Mouse (Mus musculus) left cerebral cortex, adult 2 months (tissue): ENCODE data around the gene Btg2. TPM values are rescaled to one million over a fixed set of nuclear protein-coding genes. Genes with fewer than 3 reads are reported as not detected.

Source experiments
- DNase-seq, 2 experiments: peaks; one replicate each; pipeline ENCODE4 v3.0.0; 2021 to 2022; ENCODE audit warnings: low spot score in 2 of 2, mixed read lengths in 1 of 2; ENCODE audit errors: extremely low spot score in 1 of 2
- H3K27ac ChIP-seq: fragments of 200-600 bp; 2 replicates; pipeline ENCODE4 v1.8.1; 2022
- H3K4me3 ChIP-seq: fragments of 200-600 bp; 2 replicates; pipeline ENCODE4 v1.8.1; 2022
- CTCF ChIP-seq: fragments of 200-600 bp; IDR thresholded peaks from 2 replicates; pipeline ENCODE4 v1.8.1; 2022; ENCODE audit warnings: antibody characterized with exemption, mild to moderate bottlenecking, moderate library complexity
- intact Hi-C: fragments of 180-260 bp; cut with DNase I; formaldehyde crosslinking; loops from one replicate; pipeline ENCODE4 v1.15.1; 2025
- total RNA-seq, 2 experiments: library from RNA; stranded (reverse); gene quantifications; 2 replicates each; pipeline ENCODE4 v1.2.3; 2021

Btg2 gene
- total RNA-seq, 2 experiments from 2014 or later = 26.2 to 28.3 TPM

DNA sequence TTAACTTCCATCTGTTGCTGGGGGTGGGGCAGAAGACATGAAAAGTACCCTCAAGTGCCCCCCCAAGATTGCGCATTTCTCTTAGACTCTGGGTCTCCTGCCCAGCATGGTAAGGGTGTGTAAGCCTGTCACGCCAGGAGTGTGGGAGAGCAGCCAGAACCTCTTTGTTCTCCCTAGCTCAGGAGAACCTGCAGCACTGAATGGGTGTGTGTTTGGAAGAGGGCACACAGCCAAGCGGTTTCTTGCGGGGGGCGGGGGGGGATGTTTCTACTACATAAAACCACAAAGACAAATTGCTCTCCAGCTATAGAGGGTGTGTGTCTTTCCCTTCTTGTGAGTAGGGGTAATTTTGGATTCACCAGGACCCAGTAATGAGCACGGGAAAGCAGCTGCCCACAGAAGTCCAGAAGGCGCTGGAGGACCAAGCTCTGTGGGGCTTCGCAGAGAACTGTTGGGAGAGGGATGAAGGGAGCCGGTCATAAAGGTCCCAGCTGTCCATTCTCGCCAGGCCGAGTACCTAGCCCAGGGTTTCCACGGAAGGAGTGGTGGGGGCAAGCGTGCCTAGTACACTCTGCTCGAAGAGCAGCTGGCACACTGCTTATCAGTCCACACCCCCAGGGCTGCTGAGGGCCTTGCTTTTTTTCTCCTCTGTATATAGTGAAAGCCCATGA lies 17.5 kb upstream of the Btg2 start:
- no peak for TF ChIP-seq CTCF
- no peak overlapping the region for H3K4me3 ChIP-seq
- H3K27ac ChIP-seq = no peak overlapping the region; the same call in 1 of the 2 replicates
- no peak for DNase-seq
- intact Hi-C loops = loop anchor here (1.0 kb wide), 1 partner anchor 34 kb away; no protein-coding TSS in a partner anchor

GRCm38 (mm10) chr1:134095721-134096120 lies 16.8 kb upstream of the Btg2 start:
- no peak overlapping the region for H3K4me3 ChIP-seq
- DNase-seq = no peak
- no peak overlapping the region for H3K27ac ChIP-seq
- intact Hi-C loops = loop anchor here (1.0 kb wide), 1 partner anchor 33 kb away; no protein-coding TSS in a partner anchor
- TF ChIP-seq CTCF = no peak

- DNase-seq = no peak
- Histone ChIP-seq H3K4me3 (no peak overlapping the region), H3K27ac (0 out of 2 replicates have a peak overlapping the region, but pooled peaks have one; percentile 24)
- intact Hi-C loops = no loop called here
- no peak for TF ChIP-seq CTCF
Measured at GRCm38 (mm10) chr1:134095033-134095612, 16.2 kb upstream of the Btg2 start.

- DNase-seq = no peak
- intact Hi-C loops = loop anchor here (1.0 kb wide), 1 partner anchor 15 kb away; the partner anchor contains the start of gene Btg2
Measured at GRCm38 (mm10) chr1:134093771-134094526, 15.0 kb upstream of the Btg2 start.

GRCm38 (mm10) chr1:134092852-134093770 lies 14.2 kb upstream of the Btg2 start:
- H3K27ac ChIP-seq = peak overlapping the region; percentile 96
- no peak for TF ChIP-seq CTCF
- intact Hi-C loops = loop anchor here (1.0 kb wide), 1 partner anchor 14 kb away; the partner anchor contains the start of gene Btg2
- peak overlapping the region; percentile 42 for H3K4me3 ChIP-seq
- peak; percentile 89 to 92 for DNase-seq

More at GRCm38 (mm10) chr1:134093771-134094526, 15.0 kb upstream of the Btg2 start:
- Histone ChIP-seq H3K4me3 (no peak overlapping the region), H3K27ac (peak overlapping the region; percentile 96)
- no peak for TF ChIP-seq CTCF

DNA sequence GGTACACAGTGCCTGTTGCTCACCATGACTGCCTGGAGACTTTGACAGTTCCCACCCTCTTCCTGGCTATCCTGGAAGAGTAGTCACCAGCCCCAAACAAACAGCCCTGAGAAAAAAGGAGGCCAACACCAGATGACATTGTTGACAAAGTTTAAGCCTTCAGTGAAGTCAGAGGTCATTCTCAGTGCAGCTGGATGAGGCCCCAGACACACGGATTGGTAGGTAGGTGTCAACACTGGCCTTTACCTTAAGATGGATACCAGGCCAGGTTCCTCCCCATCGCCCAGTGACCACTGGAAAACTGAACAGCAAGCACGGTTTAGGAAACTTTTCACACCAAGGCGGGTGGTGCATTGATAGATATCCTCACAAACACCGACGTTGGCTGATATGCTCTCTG lies 13.4 kb upstream of the Btg2 start:
- intact Hi-C loops = no loop called here
- Histone ChIP-seq H3K4me3 (peak overlapping the region; percentile 42), H3K27ac (peak overlapping the region; percentile 96)
- no peak for DNase-seq
- no peak for TF ChIP-seq CTCF

GRCm38 (mm10) chr1:134091851-134092250 lies 12.9 kb upstream of the Btg2 start:
- no peak for DNase-seq
- no peak for TF ChIP-seq CTCF
- intact Hi-C loops = no loop called here
- Histone ChIP-seq H3K4me3 (no peak overlapping the region), H3K27ac (no peak overlapping the region)

GRCm38 (mm10) chr1:134089074-134089473 lies 10.2 kb upstream of the Btg2 start:
- TF ChIP-seq CTCF = no peak
- H3K27ac ChIP-seq = no peak overlapping the region
- DNase-seq = no peak
- H3K4me3 ChIP-seq = no peak overlapping the region
- intact Hi-C loops = no loop called here

DNA sequence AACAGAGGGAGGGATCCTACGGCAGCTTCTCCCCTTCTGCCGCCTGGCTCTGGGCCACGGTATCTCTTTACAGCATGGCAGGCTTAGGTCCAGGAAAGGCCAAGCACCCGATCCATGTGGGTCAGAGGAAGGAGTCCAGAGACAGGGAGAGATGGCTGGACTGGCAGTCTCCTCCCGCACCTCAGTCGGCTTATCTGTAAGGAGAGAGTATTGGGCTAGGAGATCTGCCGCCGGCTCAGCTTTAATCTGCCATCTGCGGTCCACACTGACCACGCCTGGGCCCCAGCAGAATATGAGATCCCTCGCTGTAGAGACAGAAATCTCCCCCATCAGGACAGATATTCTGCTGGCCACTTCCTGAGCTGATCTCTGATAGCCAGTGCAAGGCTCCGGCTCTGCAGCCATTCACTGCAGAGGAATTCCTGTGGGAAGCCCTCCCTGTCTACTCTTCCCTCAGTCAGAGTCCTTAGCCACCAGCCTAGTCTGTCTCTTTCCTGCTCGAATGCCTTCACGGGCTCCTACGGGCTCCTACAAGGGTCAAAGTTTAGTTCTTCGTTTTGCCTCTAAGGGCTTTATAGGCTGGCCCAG lies 8.0 kb upstream of the Btg2 start:
- DNase-seq = no peak
- Histone ChIP-seq H3K27ac (no peak overlapping the region), H3K4me3 (no peak overlapping the region)
- no peak for TF ChIP-seq CTCF
- intact Hi-C loops = no loop called here

DNA sequence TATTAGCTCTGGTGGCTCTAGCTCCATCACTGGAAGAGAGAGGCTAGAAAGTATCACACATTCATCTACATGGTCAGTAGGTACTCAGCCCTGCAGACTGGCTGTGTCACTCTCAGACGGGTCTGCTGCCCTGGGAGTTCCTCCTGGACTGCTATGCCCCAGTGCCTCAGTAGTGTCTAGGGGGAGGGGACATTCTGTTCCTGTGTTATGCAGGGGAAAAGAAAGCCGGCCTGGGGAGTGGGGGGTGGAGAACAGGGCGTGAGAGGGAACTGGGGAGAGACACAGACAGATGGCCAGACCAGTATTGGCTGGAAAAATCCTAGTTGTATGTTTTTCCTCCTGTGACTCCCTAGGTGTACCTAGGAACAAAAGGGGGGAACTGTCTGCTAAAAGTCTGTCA lies 7.1 kb upstream of the Btg2 start:
- TF ChIP-seq CTCF = no peak
- no peak overlapping the region for H3K27ac ChIP-seq
- intact Hi-C loops = no loop called here
- no peak overlapping the region for H3K4me3 ChIP-seq
- DNase-seq = no peak

DNA sequence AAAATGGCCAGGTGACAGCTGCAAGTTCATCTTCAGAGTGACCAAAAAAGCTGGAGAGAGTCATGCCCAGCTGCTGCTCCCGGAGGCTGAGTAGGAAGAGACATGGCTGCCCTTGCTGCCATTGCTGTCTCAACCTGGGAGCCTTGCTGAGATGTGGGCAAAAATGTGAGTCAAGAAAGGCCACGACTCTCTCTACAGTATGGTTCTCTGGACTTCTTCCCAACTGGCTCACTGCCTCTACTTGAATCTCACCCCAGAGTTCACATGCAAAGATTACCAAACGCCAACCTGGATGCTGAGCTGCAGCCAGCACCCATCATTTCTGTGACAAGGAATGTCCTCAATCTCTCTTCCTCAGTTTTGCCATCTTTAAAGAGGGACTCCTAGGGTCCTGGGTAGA lies 5.2 kb upstream of the Btg2 start:
- peak overlapping the region; percentile 77 for H3K27ac ChIP-seq
- no peak for DNase-seq
- no peak overlapping the region for H3K4me3 ChIP-seq
- no peak for TF ChIP-seq CTCF
- intact Hi-C loops = no loop called here
